In genomic region chr13:69542571-69543352, GRCm38 (mm10) we compare ENCODE assay signal across 9 mouse cellular contexts. TPM values are rescaled to one million over a fixed set of nuclear protein-coding genes. Genes with fewer than 3 reads are reported as not detected.
DNase-seq lines count a peak whose midpoint lies in the region; ATAC-seq lines count a peak whose summit lies in the region.
"Had no signal": no experiment of that assay in that cellular context is flagged by ENCODE, and none has a peak within 500 bp of the region (broad histone marks: within the 10 kb centered on the region; RNA-seq: fewer than 3 reads in every experiment).

No protein-coding gene starts in this region.

- H3K27me3 ChIP-seq in limb, embryonic 10.5 days (ENCODE audit: low read depth, poor library complexity, severe bottlenecking): 0 out of 2 replicates have a peak, but pooled peaks cover 7% of the 10 kb centered on the region
- H3K27me3 ChIP-seq in midbrain, embryonic 13.5 days: 0 out of 2 replicates have a peak, but pooled peaks cover 8% of the 10 kb centered on the region
- H3K27me3 ChIP-seq: embryonic facial prominence, embryonic 12.5 days had no signal

- H3K4me2 ChIP-seq in midbrain, embryonic 13.5 days (replicated peaks): no peak overlapping the region

- 45% methylated on average over 17 of the region's 17 CpGs for WGBS in limb, embryonic 10.5 days
- WGBS in midbrain, embryonic 13.5 days: 37% methylated on average over 17 of the region's 17 CpGs

- peak; percentile 95 for DNase-seq in heart, adult 11 months
- no peak for DNase-seq in heart, postnatal 36 days
- peak; percentile 77 for DNase-seq in Muller cell, postnatal 12 days (ENCODE audit: inconsistent ontology term)
- peak; percentile 46 for DNase-seq in heart, adult 8-10 months (ENCODE audit: low spot score)
- no peak for DNase-seq in limb, embryonic 10.5 days (ENCODE audit: low spot score)
- DNase-seq in left cerebral cortex, postnatal 36 days (ENCODE audit: low spot score in 2 of 2): no peak

- H3K4me3 ChIP-seq in limb, embryonic 10.5 days: no peak overlapping the region
- H3K4me3 ChIP-seq in midbrain, embryonic 13.5 days (replicated peaks): no peak overlapping the region
- H3K4me3 ChIP-seq: embryonic facial prominence, embryonic 12.5 days had no signal

- H3K9ac ChIP-seq in midbrain, embryonic 13.5 days (replicated peaks): no peak overlapping the region
- H3K9ac ChIP-seq: embryonic facial prominence, embryonic 12.5 days had no signal

- peak overlapping the region; percentile 61 for H3K27ac ChIP-seq in limb, embryonic 10.5 days
- no peak overlapping the region for H3K27ac ChIP-seq in midbrain, embryonic 13.5 days
- H3K27ac ChIP-seq: embryonic facial prominence, embryonic 12.5 days had no signal

- H3K4me1 ChIP-seq in limb, embryonic 10.5 days: peaks cover 45% of the 10 kb centered on the region
- H3K4me1 ChIP-seq in midbrain, embryonic 13.5 days (replicated peaks): peaks cover 50% of the 10 kb centered on the region

- H3K9me3 ChIP-seq in limb, embryonic 10.5 days (replicated peaks): no peaks in the 10 kb centered on the region
- H3K9me3 ChIP-seq in midbrain, embryonic 13.5 days: no peaks in the 10 kb centered on the region
- H3K9me3 ChIP-seq: embryonic facial prominence, embryonic 12.5 days had no signal

- ATAC-seq in monocyte, adult 5-6 weeks (replicated peaks; ENCODE audit: insufficient number of reproducible peaks, low FRiP score, low TSS enrichment, poor library complexity, severe bottlenecking): no peak
- no peak for ATAC-seq in midbrain, embryonic 13.5 days

- no peaks in the 10 kb centered on the region for H3K36me3 ChIP-seq in limb, embryonic 10.5 days
- H3K36me3 ChIP-seq in midbrain, embryonic 13.5 days: no peaks in the 10 kb centered on the region
- H3K36me3 ChIP-seq: embryonic facial prominence, embryonic 12.5 days had no signal

- intact Hi-C loops in heart, postnatal 36 days (cut with DNase I): no loop called here
- intact Hi-C loops in left cerebral cortex, postnatal 36 days (cut with DNase I): no loop called here

RNA-seq across cellular contexts. Expression of gene Tent4a, which starts 8.3 kb away (rescaled TPM):
- total RNA-seq in heart, postnatal 36 days (2021): 10 to 100 TPM; 12.8 to 14.4 TPM
- 10 to 100 TPM; 10.6 to 14.1 (median 11.9) TPM for total RNA-seq in heart, adult 8-10 months (2022)
- polyA plus RNA-seq in limb, embryonic 10.5 days (2016; fragmentation: Nextera tagmentation; extraction: Ambion mirVana): 6.0 TPM in 2 replicates
- total RNA-seq in monocyte, adult 5-6 weeks (2017): 4.9 to 16.1 TPM (median 9.2 TPM) in 3 replicates
- total RNA-seq in left cerebral cortex, postnatal 36 days (2021): 10 to 100 TPM; 40.2 to 43.4 TPM
- 5.8 and 7.1 TPM in 2 replicates for polyA plus RNA-seq in midbrain, embryonic 13.5 days (2015; fragmentation: Nextera tagmentation; extraction: Ambion mirVana)

RNA-seq across cellular contexts. Expression of gene Nsun2, which starts 9.2 kb away (rescaled TPM):
- 10 to 100 TPM; 41.4 to 48.9 TPM for total RNA-seq in heart, postnatal 36 days (2021)
- 10 to 100 TPM; 43.6 to 51.5 (median 47.4) TPM for total RNA-seq in heart, adult 8-10 months (2022)
- 172 and 198 TPM in 2 replicates for polyA plus RNA-seq in limb, embryonic 10.5 days (2016; fragmentation: Nextera tagmentation; extraction: Ambion mirVana)
- 73.1 to 84.0 TPM (median 80.0 TPM) in 3 replicates for total RNA-seq in monocyte, adult 5-6 weeks (2017)
- total RNA-seq in left cerebral cortex, postnatal 36 days (2021): 10 to 100 TPM; 75.5 to 77.9 TPM
- 74.1 and 76.7 TPM in 2 replicates for polyA plus RNA-seq in midbrain, embryonic 13.5 days (2015; fragmentation: Nextera tagmentation; extraction: Ambion mirVana)

Comparison
In these comparisons a context has a peak if more than half of its experiments do, and no peak if none do; other contexts are left out.
1. DNase-seq: peak in heart, adult 11 months (single experiment), Muller cell, postnatal 12 days (single experiment) and heart, adult 8-10 months (single experiment); none in heart, postnatal 36 days (0 of 2), limb, embryonic 10.5 days (single experiment) and left cerebral cortex, postnatal 36 days (0 of 2).